Mouse (Mus musculus): ENCODE results near the gene Pmp22. TPM values are rescaled to one million over a fixed set of nuclear protein-coding genes. Genes with fewer than 3 reads are reported as not detected.
A peak's percentile ranks its signal among the peaks of the same experiment; 100 is the strongest.

The Pmp22 gene
- total RNA-seq, 2 experiments from 2014 or later = 92.1 to 338 TPM

DNA sequence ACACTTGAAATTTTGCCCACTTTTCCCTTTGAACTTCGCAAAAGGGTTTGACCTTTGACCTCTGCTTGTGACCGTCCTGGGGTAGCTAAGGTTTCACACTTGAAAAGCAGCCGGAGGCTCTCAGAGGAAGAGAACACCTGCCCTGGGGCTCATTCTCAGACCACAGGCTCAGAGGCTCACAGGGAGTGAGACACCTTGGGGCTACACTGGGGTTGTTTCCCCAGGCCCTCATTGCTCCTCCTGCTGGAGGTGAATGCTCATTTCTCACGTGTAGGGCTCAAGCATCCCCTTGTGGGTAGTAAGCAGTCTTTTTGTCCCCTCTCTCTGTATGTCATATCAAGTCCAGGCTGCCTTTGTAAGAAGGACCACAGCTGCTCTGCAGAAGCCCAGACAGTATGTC lies 4.5 kb upstream of the Pmp22 start:
- no peak for DNase-seq
- intact Hi-C loops (cut with DNase I; ENCODE audit: low total_unique reads) = no loop called here

DNA sequence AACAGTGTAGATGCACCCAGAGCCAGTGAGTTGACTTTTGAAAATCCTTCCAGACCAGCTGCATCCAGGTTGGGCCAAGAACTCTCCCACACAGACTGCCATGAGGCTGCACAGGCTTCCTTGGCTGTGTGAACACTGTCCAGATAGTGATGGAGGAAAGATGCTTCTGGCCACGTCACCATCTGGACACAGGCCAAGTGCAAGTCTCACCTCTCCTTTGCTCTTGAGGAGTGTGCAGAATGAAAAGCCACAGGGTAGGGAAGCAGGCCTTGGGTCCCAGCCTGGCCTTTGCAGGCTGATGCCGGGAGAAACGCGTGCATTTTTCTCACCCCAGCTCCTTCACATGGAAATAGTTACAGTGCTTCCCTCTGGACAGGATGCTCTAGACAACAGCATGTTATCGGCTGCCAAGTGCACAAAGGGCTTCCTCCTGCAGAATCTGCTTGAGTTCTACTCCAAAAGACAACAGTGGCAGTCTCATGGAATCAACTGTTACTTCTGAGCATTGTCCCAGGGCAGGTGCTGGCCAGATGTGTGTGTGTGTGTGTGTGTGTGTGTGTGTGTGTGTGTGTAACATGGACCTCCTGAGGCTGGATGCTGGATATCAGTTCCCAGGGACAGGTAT lies 2.8 kb upstream of the Pmp22 start:
- DNase-seq = peak; percentile 73

DNA sequence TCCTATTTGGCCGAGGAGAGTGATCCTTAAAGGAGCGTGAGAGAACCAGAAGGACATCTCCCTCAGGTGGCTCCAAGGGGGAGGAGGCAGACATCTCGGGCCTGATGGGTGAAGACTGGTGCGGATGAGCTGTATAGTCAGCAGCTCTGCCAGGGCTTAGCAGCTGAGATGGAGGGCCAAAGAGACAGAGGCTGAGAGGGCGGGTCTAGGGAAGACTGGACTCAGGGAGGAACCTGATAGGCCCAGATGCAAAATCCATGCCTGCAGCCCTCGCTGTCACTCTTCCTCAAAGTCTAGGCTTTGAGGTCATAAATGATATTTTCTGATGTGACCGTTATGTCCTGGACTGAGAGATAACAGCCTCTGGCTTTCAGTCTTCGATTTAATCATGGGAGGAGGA lies 1.8 kb upstream of the Pmp22 start:
- no peak for DNase-seq
- intact Hi-C loops (cut with DNase I; ENCODE audit: low total_unique reads) = no loop called here

More for the DNA sequence above, 2.8 kb upstream of the Pmp22 start:
- intact Hi-C loops (cut with DNase I; ENCODE audit: low total_unique reads) = no loop called here

DNA sequence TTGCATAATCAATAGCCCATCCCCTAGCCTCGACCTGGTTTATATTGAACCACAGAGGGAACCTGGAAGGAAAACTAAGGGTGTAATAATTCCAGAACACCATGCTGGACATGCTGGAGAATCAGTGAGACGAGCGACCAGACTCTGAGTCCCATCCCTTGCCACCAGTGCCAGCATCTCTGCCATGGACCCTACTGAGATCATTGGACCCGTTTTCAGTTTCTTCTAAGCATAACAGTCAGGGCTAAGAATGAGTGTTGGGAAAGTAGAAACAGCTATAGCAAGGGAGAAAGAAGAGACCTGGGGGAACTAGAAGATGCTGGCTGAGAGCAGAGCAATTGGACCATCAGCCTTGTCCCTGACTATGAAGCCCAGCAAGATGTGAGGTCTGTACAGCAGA lies 1.3 kb upstream of the Pmp22 start:
- intact Hi-C loops (cut with DNase I; ENCODE audit: low total_unique reads) = no loop called here

DNA sequence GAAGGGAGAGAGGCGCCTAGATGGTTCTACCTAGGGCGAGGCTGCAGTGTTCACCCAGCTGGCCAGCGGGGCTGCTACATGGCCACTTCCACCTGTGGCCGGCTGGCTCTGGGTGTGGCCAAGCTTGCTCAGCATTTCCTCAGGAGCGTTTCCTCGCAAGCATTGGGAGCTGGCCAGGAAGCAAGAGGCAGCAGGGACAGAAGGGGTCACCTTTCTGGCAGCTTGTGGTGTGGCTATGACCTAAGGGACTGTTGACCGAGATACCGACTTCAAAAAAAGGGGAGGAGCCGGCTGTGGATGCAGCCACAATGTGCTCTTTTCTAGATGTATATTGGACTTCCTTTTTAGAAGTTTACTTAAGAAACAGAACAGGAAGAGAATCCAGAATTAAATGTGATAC lies 593 bp downstream of the Pmp22 start:
- DNase-seq = peak; percentile 69
- intact Hi-C loops (cut with DNase I; ENCODE audit: low total_unique reads) = no loop called here

More for the DNA sequence above, 1.3 kb upstream of the Pmp22 start:
- no peak for DNase-seq

DNA sequence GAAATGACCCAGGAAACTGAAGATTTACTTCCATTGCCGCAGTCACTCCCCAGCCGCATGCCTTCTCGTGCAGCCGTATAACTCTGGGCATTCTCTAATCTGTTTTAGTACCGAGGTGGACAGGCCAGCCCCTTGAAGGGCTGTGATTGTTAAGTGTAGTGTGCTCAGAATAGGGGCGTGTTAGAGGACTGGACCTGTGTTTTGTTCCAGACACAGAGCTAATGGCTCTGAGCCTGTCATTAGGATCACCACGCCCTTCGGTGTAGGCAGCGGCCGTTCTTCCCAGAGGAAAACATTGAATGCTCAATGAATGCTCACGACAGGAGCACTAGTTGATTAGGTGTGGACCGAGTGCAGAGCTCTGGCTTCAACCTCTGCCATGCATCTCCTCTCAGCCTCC lies 1.1 kb downstream of the Pmp22 start:
- no peak for DNase-seq
- intact Hi-C loops (cut with DNase I; ENCODE audit: low total_unique reads) = no loop called here

DNA sequence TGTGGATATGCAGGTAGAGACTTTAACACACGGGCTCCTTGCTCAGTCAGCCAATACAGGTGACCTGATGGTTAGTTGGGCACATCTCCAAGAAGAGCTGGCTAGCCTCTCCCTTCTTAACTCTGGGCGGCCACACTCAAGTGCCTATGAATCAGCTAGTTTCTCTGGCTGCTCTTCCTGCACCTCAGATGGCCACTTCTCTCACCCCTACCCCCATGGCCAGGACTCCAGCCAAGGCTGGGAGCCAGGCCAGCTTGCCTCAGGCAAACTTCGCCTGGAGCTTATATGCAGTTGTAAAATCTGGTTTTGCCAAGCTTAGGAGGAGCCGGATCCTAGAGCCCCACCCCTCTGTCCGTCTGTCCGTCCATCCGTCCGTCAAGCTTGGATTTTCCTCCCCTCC lies 1.7 kb downstream of the Pmp22 start:
- peak; percentile 83 for DNase-seq
- intact Hi-C loops (cut with DNase I; ENCODE audit: low total_unique reads) = no loop called here

DNA sequence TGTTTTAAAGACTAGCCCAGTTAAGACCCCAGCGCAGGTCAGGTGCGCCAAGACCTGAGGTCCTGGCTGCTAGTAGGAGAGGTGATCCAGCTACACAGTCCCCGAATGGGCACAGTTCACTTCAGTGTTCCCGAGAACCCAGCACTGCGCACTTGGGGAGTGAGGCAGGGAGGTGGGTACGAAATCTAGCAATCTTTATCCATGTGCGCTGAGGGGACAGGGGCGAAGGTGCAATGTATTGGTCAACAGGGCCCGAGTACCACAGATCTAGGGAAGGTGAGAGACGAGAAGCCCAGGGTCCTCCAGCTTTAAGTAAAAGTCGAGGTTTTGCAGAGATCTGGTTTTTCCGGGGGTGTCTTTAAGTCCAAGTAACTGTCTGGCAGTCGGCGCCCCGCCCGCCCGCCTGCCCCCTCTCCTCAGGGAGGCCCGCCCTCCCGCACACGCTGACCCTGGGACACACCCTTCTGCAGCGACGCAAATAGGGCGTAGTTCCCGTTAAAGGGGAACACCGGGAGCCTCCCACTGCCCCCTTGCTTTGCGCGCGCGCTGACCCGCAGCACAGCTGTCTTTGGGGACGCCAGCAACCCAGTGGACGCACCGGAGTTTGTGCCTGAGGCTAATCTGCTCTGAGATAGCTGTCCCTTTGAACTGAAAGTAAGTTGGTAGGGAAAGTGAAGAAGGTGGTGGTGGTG lies 2.4 kb downstream of the Pmp22 start:
- intact Hi-C loops (cut with DNase I; ENCODE audit: low total_unique reads) = no loop called here
- DNase-seq = peak; percentile 81

DNA sequence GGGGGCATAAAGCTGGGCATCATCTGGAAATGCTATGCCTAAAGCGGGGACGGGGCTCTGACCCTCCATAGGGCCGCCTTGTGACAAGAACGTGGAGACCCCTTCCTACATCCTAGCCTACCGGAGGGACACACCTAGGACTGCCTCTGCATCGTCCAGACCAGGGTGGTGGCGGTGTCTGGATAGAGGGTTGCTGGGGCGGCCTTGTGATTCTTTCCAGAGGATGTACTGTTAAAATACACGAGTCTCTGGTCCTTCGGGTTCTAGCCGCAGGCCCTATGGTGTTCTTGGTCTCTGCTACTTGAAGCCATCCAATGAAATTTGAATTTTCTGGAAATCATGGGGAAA lies 2.9 kb downstream of the Pmp22 start:
- intact Hi-C loops (cut with DNase I; ENCODE audit: low total_unique reads) = no loop called here
- DNase-seq = no peak

DNA sequence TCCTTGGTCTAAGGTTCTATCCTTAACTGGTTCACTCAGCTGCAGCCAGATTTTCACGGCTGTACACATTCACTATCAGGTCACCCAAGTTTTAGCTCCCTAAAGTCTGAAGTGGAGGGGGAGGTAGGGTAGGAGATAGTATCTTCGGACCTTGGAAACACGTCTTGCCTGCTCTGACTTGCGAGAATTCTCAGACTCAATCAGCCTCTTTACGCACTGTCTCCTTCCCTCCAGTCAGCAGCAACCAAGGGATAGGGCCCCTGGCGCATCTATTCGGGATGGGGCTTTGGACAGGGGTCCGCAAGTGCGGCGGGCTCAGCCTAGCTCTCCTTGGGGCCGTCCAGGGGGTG lies 3.3 kb downstream of the Pmp22 start:
- intact Hi-C loops (cut with DNase I; ENCODE audit: low total_unique reads) = no loop called here
- DNase-seq = no peak

DNA sequence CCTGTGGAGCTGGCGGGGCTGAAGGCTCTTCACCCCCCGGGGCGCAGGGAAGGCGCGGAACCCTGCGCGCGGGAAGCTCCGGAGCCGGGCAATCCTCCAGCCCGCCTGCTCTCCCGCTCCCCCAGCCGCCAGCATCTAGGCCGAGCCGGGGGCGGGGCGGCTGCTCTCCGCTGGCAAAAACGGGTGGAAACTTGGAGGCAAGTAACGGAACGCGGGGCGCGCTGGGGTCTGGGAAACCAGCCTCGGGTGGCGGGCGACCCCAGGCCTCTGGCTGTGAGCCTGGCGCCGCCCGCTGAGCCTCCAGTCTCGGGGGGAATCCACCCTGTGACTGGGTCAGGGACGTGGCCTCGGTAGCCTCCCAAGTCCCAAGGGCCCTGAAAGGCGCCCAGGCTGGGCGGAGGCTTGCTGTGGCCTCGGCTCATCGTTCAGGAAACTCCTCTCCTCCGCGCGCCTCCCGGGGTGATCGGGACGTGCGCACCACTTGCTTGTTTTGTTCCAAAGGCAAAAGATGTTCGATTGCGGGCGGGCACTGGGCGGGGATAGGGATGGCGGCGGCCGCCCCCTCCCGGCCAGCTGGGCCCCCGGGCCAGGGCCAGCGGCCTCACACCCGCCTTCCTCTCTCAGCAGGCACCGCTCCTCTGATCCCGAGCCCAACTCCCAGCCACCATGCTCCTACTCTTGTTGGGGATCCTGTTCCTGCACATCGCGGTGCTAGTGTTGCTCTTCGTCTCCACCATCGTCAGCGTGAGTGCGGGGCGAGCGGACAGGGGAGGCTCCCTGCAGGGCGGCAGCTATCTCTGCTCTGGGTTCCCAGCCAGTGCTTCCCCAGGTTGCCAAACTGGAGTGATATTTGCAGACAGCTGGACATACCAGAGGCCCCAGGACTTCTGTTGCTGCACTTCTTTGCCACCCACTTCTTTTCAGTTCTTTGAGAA lies 4.0 kb downstream of the Pmp22 start:
- DNase-seq = peak; percentile 89
- intact Hi-C loops (cut with DNase I; ENCODE audit: low total_unique reads) = no loop called here

DNA sequence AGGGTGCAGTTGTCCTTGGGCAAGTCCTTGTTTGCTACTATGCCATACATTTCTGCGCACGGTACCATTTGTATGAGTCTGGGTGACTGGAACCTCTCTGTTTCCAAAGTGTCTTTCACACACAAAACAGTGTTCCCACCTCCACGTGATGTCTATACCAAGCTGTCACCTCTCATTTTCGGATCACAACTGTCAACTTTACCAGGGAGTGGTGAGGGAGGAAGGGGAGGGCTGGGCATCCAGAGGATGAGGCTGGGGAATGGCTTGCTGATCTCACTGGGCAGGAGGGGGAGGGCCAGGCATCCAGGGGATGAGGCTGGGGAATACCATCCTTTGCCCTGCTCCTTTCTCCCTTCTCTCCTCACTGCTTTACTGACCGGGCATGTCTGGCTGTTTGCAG lies 5.2 kb downstream of the Pmp22 start:
- no peak for DNase-seq
- intact Hi-C loops (cut with DNase I; ENCODE audit: low total_unique reads) = no loop called here

DNA sequence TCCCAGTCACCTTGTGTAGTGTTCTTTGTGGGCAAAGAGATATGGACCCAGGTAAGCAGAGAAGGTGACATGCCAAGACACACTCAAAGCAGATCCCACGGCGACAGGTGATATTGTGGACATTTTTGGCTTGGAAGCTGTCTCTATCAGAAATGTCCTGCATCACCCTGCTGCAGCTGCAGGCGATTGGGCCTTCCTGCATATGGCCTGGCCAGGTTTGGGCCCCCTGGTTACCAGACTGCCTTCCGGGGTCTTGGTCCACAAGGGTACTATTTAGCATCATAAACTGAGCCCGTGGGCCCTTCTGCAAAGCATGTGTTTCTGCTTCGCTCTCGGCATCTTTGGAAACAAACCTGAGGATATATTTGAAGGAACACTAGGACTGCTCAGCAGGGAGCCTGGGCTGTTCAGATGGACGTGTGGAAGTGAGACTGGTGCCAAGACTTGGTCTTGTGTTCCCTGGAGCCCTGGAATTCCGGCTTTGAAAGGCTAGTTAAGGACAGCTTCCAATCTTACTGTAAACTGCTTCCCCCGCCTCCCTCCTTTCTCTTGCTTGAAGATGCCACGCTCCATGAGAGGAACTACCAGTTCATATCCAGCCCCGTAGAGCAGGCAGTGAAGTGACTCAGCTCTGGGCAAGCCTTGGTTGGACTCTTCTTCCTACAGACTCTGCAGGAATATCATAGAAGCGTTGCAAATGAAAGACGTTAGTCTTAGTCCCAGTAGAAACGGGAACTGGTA lies 6.1 kb downstream of the Pmp22 start:
- DNase-seq = no peak
- intact Hi-C loops (cut with DNase I; ENCODE audit: low total_unique reads) = loop anchor here (5.0 kb wide), 1 partner anchor 218 kb away; no protein-coding TSS in a partner anchor

DNA sequence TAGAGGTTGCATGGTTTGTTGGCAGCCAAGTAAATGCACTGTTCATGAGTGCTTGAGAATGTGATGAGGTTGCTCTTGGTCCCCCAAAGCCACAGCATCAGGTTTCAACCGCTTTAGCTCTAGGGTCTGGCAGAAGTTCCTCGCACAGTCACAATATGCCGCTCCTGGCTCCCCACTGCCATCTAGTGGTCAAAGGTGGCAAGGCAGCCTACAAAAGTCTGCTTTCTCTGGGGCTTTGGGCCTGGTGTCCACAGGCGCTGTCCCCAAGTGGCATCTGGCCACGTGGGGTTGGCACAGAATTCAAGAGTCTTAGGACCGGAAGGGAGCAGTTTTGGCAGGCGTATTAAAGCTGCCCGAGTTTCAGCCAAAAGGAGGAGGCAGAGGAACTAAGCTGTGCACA lies 6.8 kb downstream of the Pmp22 start:
- DNase-seq = peak; percentile 94
- intact Hi-C loops (cut with DNase I; ENCODE audit: low total_unique reads) = loop anchor here (5.0 kb wide), 1 partner anchor 218 kb away; no protein-coding TSS in a partner anchor

DNA sequence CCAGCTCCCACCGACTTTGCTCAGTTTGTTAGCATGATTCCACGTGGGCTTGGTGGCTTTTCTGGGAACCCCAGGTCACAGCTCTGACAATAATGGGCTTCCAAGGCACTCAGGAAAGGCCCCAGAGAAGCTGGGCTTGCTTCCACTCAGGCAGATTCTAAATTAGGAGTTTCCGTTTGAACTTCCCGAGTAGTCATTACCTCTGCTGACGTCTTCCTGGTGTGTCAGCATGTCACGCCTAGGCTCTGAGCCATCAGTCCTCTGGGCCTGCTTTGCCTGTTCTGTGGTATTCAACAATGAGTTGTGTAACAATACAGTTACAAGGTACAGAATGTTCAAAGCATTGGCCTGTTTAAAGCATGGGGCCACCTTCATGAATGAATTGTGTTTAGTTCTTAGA lies 7.4 kb downstream of the Pmp22 start:
- intact Hi-C loops (cut with DNase I; ENCODE audit: low total_unique reads) = loop anchor here (5.0 kb wide), 1 partner anchor 219 kb away; no protein-coding TSS in a partner anchor
- peak; percentile 36 for DNase-seq

DNA sequence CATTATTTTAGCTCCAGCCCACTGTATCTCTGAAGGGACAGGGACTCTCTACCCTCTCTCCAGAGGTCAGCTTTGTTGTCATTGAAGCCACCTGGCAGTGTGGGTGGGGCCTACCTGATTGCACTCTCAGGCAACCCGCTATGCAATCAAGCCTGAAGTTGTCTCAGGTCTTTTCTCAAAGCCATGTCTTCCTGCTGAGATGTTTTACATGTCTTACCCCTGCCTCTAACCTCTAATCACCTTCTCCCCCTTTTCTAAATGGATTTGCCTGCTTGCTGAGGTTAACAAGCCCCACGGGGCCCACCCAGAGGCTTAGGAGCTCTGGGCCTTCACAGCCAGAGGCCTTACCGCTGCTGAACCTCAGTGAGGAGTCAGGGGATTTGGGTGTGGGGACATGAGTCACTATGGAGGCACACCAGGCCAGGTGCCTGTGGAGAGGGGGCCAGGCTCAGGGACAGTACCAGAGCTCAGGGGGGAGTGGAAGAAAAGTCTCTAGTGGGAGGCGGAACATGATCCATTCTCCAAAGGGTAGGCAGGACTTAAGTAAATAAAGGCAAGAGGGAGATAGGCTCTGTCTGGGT lies 8.1 kb downstream of the Pmp22 start:
- intact Hi-C loops (cut with DNase I; ENCODE audit: low total_unique reads) = loop anchor here (5.0 kb wide), 1 partner anchor 220 kb away; no protein-coding TSS in a partner anchor
- DNase-seq = no peak

DNA sequence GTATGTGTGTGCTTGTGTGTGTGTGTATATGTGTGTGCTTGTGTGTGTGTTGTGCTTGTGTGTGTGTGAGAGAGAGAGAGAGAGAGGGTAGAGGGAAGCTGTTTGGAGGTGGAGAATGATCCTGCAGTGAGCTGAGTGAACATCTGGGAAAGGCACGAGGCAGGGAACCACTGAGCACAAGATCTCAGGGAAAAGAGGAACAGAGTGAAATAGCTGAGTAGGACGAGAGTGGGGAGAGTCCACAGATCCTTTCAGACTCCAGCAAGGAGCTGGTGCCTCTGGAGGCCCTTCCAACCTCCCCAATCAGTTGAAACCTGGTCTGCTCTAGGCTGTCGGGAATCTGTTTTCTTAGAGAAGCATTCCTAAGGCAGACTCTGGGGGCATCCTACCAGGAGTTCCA lies 10.0 kb downstream of the Pmp22 start:
- no peak for DNase-seq
- intact Hi-C loops (cut with DNase I; ENCODE audit: low total_unique reads) = loop anchor here (5.0 kb wide), 1 partner anchor 221 kb away; no protein-coding TSS in a partner anchor

DNA sequence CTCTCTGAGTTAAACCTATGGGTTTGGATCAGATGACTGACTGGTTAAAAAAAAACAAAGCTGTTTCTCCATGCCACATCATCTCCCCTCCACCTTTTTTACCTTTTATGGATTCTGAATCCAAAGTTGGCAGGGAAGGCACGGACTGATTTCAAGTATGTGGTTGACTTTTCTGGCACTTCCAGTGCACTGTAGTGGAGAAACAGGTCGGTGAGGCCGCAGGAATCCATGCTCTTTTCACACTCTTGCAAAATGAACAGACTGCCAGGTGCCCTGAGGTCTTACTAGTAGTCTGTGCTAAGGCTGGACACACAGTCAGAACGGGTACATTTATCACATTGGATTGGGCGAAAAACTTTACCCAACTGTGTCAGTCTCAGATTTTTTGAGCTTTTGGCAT lies 13.5 kb downstream of the Pmp22 start:
- intact Hi-C loops (cut with DNase I; ENCODE audit: low total_unique reads) = no loop called here
- DNase-seq = no peak

DNA sequence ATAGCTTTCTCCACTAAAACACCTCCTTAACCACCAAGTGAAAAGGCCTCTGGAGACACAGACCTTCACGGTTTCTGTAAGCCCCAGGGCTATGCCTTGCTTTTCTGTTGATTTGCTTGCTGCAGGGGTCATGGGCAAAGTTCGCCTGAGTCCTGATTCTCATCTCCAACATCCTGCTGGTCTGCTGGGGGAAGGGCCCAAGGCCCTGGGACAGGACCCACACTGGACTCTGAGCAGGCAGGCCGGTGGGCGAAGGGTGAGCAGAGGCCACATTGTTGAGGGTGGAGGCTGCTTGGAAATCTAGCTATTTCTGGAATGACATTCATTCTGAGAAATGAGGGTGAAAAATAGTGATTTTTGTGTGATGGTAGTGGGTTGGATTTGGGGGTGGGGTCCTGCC lies 14.0 kb downstream of the Pmp22 start:
- intact Hi-C loops (cut with DNase I; ENCODE audit: low total_unique reads) = no loop called here
- no peak for DNase-seq

Measured in gastrocnemius, postnatal 14 days (tissue).